Mouse (Mus musculus): ENCODE results near the gene Cpm. TPM values are rescaled to one million over a fixed set of nuclear protein-coding genes. Genes with fewer than 3 reads are reported as not detected.
"Not testable (repeated sequence)": the region's sequence is repeated elsewhere in the genome, so short reads cannot be mapped to it uniquely, and the experiment has no call there.

The Cpm gene
- 1 to 10 TPM; 2.2 to 2.9 TPM for total RNA-seq (2021)
- long read RNA-seq, experiment 1, partial matches to known transcripts = 1 of 6 reads
- long read RNA-seq, experiment 1, other reads (novel, unspliced or antisense) = 5 of 6 reads
- long read RNA-seq, experiment 2, partial matches to known transcripts = 1 of 4 reads
- long read RNA-seq, experiment 2, other reads (novel, unspliced or antisense) = 3 of 4 reads

- intact Hi-C loops (cut with DNase I) = loop anchor here (1.0 kb wide), 1 partner anchor 30 kb away; no protein-coding TSS in a partner anchor
- DNase-seq = peak; percentile 80
- Histone ChIP-seq H3K27ac (peak within 1 kb of the TSS; percentile 61), H3K4me3 (peak within 1 kb of the TSS; percentile 73)
- no peak for TF ChIP-seq CTCF (IDR thresholded peaks at IDR 0.05)
These were observed at the start of gene Cpm for GRCm38 (mm10) chr10:117629169-117629971. Cpm (plus strand) TSS chr10:117629500.

DNA sequence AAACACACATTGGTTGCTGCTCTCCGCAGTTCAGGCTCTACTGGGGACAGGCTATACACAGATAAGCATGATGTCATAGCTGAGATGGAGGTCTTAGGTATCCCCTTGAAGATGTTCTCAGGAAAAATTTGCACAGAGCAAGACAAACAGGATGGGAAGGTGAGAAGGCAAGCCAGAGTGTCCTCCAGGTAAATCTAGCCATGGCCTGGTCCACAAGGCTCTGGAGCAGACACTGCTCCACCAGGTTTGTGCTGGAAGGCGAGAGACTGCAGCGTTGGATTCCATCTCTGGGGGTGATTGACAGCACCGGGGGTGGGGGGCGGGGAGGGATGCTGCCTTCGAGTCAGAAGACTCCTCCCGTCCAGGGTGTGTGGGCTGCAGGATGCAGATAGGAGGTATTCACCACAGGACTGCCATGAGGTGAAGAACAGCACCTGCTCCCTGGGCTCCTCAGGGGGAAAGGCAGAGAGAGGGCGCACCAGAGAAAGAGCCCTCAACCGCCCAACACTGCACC is 49.5 kb upstream of the Cpm start:
- intact Hi-C loops (cut with DNase I) = no loop called here
- DNase-seq = no peak
- no peak for TF ChIP-seq CTCF (IDR thresholded peaks at IDR 0.05)
- H3K27ac ChIP-seq = no peak overlapping the region
- no peak overlapping the region for H3K4me3 ChIP-seq

DNA sequence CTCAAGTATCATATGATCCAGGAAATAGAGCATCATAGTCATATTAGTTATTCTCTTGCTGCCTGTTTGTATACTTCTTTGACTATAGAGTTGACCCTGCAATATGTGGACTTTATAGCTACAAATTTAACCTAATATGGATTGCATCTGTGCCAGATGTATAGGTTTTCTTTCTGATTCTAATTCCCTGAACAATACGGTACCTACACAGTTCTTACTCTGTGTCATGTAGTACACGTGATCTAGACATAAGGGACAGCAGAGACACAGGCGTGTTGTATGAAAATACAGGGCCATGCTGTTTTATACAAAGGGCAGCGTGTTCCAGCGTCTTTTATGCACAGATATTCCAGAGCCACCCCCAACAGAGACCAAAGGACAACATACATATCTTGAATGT is 48.9 kb upstream of the Cpm start:
- no peak overlapping the region for H3K4me3 ChIP-seq
- no peak for TF ChIP-seq CTCF (IDR thresholded peaks at IDR 0.05)
- intact Hi-C loops (cut with DNase I) = no loop called here
- no peak for DNase-seq
- H3K27ac ChIP-seq = no peak overlapping the region

DNA sequence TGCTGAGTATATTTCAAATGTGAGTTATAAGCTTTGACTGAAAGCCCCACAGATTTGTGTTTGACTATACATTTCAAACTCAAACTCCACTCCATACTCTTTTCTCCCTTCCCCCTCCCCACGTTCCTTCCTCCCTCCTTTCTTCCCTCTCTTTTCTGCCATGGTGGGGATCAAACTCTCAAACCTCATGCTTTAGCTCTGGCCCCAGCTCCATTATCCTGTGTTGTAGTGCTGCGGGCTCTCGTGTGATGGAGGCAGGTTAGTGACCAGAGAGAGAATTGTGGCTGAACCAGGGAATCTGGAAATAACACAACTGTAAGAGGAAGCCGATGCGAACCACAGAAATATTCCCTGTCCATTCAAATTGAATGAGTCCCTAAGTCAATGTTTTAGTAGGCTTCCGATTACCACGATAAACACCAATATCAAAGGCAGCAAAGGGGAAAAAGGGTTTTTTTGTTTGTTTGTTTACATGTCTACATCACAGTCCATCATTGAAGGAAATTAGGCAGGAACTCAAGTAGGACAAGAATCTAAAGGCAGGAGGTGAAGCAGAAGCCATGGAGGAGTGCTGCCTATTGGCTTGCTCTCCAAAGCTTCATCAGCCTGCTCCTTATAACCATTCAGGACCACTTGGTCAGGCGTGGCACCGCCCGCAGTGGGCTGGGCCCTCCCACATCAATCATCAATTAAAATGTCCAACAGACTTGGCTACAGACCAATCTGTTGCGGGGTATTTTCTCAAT is 48.1 kb upstream of the Cpm start:
- intact Hi-C loops (cut with DNase I) = no loop called here

DNA sequence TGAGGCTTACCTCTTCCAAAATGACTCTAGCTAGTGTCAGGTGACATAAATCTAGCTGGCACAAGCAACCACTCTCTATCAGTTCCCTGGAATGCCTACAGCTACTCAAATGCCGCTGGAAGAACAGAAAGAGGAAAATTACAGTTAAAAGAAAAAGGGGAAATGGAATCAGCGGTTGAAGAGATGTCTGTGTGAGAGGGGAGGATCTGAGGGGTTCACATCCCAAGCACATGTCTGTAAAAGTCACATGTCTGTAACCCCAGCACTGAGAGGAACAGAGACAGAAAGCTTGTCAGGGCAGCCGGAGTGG is 47.6 kb upstream of the Cpm start:
- no peak overlapping the region for H3K4me3 ChIP-seq
- H3K27ac ChIP-seq = no peak overlapping the region
- intact Hi-C loops (cut with DNase I) = no loop called here
- TF ChIP-seq CTCF (IDR thresholded peaks at IDR 0.05) = no peak
- no peak for DNase-seq

More for the DNA sequence above, 48.1 kb upstream of the Cpm start:
- Histone ChIP-seq H3K27ac (no peak overlapping the region), H3K4me3 (no peak overlapping the region)
- no peak for DNase-seq
- no peak for TF ChIP-seq CTCF (IDR thresholded peaks at IDR 0.05)

DNA sequence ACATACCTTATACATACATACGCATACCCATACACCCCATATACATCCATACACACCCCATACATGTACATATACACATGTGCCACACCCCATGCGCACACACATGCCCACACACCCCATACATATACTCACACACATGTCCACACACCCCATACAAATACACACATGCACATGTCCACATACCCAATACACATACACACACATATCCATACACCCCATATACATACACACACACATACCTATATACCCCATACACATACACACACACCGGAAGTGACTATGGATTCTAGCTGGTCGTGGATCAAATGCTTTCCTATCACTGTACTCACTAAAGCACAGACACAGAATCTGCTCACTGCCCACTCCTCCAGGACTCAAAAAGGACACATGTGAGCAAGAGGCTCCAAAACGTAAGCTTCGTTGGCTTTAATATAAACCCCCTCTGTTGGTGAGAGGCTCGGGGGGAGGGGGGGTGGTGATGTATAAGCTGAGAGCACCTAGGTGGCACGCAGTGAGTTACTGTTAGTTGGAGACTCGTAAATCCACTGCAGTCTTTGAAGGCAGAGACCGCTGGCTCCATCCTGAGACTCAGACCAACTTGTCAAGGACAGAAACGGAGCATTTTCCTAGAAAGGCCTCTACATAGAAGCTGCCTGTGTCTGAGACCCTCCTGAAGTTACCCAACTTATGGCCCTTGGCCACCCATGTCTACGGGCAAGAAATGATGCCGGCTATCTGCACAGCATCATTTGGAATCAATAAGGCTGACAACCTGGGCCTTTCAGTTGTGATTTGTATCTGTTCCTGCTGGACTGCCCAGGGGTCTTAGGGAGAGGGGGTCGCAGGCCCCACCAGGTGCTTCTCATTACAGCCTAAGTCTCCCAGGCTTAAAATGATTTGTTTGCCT is 45.9 kb upstream of the Cpm start:
- TF ChIP-seq CTCF (IDR thresholded peaks at IDR 0.05) = no peak
- Histone ChIP-seq H3K4me3 (no peak overlapping the region), H3K27ac (no peak overlapping the region)
- intact Hi-C loops (cut with DNase I) = no loop called here
- DNase-seq = no peak

DNA sequence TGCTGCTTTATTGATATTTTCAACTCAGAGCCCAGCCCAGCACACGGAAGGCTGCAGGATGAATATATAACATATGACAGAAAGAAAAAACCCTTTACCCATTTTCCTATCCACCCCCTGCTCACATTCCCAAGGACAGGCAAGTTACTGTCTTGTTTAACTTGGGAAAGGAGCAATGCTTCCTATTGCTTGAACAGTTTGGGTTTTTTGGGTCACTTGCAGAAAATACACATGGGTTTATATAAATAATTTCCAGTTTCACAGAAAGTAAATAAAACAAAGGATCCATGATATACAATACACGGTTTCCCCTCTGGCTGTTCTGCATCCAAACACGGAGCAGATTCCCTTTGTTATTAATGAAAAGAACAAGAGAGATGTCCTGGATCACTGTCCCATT is 45.2 kb upstream of the Cpm start:
- Histone ChIP-seq H3K4me3 (no peak overlapping the region), H3K27ac (no peak overlapping the region)
- intact Hi-C loops (cut with DNase I) = no loop called here
- no peak for DNase-seq
- TF ChIP-seq CTCF (IDR thresholded peaks at IDR 0.05) = no peak

GRCm38 (mm10) chr10:117584566-117585515 is 44.5 kb upstream of the Cpm start:
- intact Hi-C loops (cut with DNase I) = no loop called here
- no peak for TF ChIP-seq CTCF (IDR thresholded peaks at IDR 0.05)
- no peak overlapping the region for H3K27ac ChIP-seq
- no peak for DNase-seq
- H3K4me3 ChIP-seq = no peak overlapping the region

DNA sequence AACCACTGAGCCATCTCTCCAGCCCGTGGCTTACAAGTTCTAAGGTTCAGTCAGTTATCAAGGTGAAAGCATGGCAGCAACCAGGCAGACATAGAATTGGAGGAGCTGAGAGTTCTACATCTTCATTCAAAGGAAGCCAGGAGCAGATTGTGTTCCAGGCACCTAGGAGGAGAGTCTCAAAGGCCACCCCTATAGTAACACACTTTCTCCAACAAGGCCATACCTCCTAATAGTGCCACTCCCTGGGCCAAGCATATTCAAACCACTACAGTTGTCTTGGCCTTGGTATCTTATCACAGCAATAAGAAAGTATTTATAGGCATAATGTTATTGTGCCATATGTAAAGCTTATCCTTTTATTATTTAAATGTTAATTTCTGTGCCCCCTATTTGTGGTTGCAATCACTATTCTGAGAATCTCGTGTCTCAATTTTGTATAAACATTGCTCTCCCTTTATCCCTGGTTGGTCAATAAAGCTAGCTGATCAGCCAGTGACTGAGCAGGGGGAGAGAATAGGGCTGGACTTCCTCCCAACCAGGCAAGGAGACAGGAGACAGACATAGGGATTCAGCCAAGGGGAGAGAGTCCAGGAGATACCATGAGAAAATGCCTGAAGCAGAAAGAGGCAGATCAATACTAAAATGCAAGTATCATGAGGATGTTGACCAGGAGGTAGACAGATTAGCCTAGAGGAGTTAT is 43.5 kb upstream of the Cpm start:
- no peak overlapping the region for H3K27ac ChIP-seq
- H3K4me3 ChIP-seq = no peak overlapping the region
- no peak for TF ChIP-seq CTCF (IDR thresholded peaks at IDR 0.05)
- no peak for DNase-seq
- intact Hi-C loops (cut with DNase I) = no loop called here

DNA sequence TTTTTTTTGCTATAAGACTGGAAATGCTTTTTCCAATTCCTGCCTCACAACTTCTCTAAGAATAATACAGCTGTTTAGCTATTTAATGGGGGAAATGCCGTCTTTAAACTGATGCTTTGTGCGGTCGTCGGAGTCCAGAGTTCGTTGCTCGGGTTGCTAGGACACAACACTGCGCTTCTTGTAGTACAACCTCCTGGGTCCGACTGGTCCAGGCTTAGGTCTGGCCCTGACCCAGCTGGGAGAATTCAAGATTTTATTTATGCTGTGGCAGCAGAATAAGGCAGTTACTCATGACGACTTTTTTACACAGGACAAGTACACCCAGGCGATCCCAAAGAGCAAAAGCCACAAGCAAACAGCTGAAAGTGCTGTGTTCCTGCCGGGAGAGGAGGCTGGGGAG is 42.4 kb upstream of the Cpm start:
- intact Hi-C loops (cut with DNase I) = no loop called here
- Histone ChIP-seq H3K4me3 (no peak overlapping the region), H3K27ac (no peak overlapping the region)
- TF ChIP-seq CTCF (IDR thresholded peaks at IDR 0.05) = no peak
- DNase-seq = no peak

GRCm38 (mm10) chr10:117587335-117587734 is 42.0 kb upstream of the Cpm start:
- Histone ChIP-seq H3K27ac (no peak overlapping the region), H3K4me3 (no peak overlapping the region)
- no peak for DNase-seq
- no peak for TF ChIP-seq CTCF (IDR thresholded peaks at IDR 0.05)
- intact Hi-C loops (cut with DNase I) = no loop called here

DNA sequence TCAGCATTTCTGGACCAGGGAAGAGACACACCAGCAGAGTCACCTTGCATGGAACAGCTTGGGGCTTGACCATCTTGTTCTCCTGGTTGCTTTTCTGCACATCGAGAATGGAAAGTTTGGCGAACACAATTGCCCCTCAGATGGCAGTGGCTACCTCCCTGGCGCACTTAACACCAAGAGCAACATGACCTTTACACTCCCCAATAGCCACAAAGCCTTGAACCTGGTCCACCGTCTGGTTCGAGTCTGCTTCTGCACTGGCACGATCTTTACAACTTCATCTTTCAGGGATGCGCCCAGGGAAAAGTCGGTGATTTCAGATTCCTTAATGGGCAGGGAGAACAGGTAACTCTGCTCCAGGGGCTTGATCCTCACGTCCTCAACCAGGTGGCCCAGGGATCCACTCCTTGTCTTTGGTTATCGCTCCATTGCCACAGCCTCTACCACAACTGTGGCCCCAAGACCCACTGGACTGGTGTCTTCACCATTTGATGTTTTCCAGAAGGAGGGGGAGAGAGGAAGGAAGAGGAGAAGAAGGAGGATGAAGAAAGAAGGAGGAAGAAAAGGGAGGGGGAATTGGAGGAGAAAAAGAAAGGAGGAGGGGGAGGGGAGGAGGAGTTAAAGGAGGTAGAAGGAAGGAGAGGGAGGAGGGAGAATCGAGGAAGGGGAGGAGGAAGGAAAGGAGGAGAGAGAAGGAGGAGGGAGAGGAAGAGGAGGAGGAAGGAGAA is 40.7 kb upstream of the Cpm start:
- DNase-seq; H3K27ac ChIP-seq; intact Hi-C loops (cut with DNase I); H3K4me3 ChIP-seq: not testable (repeated sequence)

Data from gastrocnemius, adult 2 months (tissue).